Mouse (Mus musculus) MEL (cell line): Measurements from ENCODE around the gene Ccdc12. TPM values are rescaled to one million over a fixed set of nuclear protein-coding genes. Genes with fewer than 3 reads are reported as not detected.

ENCODE experiments used
- DNase-seq: peaks from one replicate; pipeline ENCODE4 v3.0.0; 2011; ENCODE audit warnings: low read depth, low spot score
- H3K27ac ChIP-seq: 2 replicates; pipeline ENCODE4 v1.5.1; 2012; ENCODE audit warnings: low read depth, mild to moderate bottlenecking, control low read depth, low read length, moderate library complexity; ENCODE audit not compliant: control insufficient read depth
- H3K27me3 ChIP-seq, 2 experiments: fragments of 150-350 bp in 1 of 2; sonication (generic) in 1 of 2; 2 replicates each; pipeline ENCODE4 v1.6.1; 2012; ENCODE audit warnings: low read length in 2 of 2, mild to moderate bottlenecking in 2 of 2, improper control_type of control experiment in 1 of 2, moderate library complexity in 1 of 2; ENCODE audit not compliant: insufficient read depth in 2 of 2, control insufficient read depth in 1 of 2
- H3K36me3 ChIP-seq, 2 experiments: 2 replicates each; pipeline ENCODE4 v1.6.1; 2012 to 2014; ENCODE audit warnings: low read length in 2 of 2, improper control_type of control experiment in 1 of 2, inconsistent platforms in 1 of 2, mild to moderate bottlenecking in 1 of 2; ENCODE audit not compliant: insufficient read depth in 2 of 2, control insufficient read depth in 1 of 2
- H3K4me1 ChIP-seq, 2 experiments: fragments of 150-350 bp in 1 of 2; sonication (generic) in 1 of 2; 2 replicates each; pipeline ENCODE4 v1.6.1; 2012; ENCODE audit warnings: low read length in 2 of 2, improper control_type of control experiment in 1 of 2, mild to moderate bottlenecking in 1 of 2; ENCODE audit not compliant: insufficient read depth in 2 of 2, control insufficient read depth in 1 of 2
- H3K4me3 ChIP-seq, 2 experiments: fragments of 150-350 bp in 1 of 2; sonication (generic) in 1 of 2; 2 replicates each; pipeline ENCODE4 v1.5.1; 2012; ENCODE audit warnings: low read depth in 2 of 2, low read length in 2 of 2, mild to moderate bottlenecking in 2 of 2, moderate library complexity in 2 of 2, control low read depth in 1 of 2, improper control_type of control experiment in 1 of 2; ENCODE audit not compliant: control insufficient read depth in 1 of 2, insufficient read depth in 1 of 2
- H3K79me2 ChIP-seq: 2 replicates; pipeline ENCODE4 v1.6.1; 2012; ENCODE audit warnings: mild to moderate bottlenecking, low read length, moderate library complexity; ENCODE audit not compliant: control insufficient read depth, poor library complexity, insufficient read depth
- H3K9ac ChIP-seq: 2 replicates; pipeline ENCODE4 v1.6.1; 2012; ENCODE audit warnings: low read depth, mild to moderate bottlenecking, control low read depth, low read length, moderate library complexity; ENCODE audit not compliant: control insufficient read depth, poor library complexity, severe bottlenecking
- H3K9me3 ChIP-seq: fragments of 150-350 bp; sonication (generic); replicated peaks from 2 replicates; pipeline ENCODE4 v1.6.1; 2012; ENCODE audit warnings: mild to moderate bottlenecking, low read length, improper control_type of control experiment, moderate library complexity; ENCODE audit not compliant: insufficient read depth
- CHD1 ChIP-seq: IDR thresholded peaks from 2 replicates; pipeline ENCODE4 v1.6.1; 2012; ENCODE audit warnings: low read depth, mild to moderate bottlenecking, inconsistent platforms, low read length, improper control_type of control experiment
- ELF1 ChIP-seq: IDR thresholded peaks from 2 replicates; pipeline ENCODE4 v1.6.1; 2014; ENCODE audit warnings: low read depth, mild to moderate bottlenecking, inconsistent platforms, low read length, improper control_type of control experiment, moderate library complexity
- EP300 ChIP-seq, 2 experiments: IDR thresholded peaks; 2 replicates each; pipeline ENCODE4 v1.6.1; 2011; ENCODE audit warnings: improper control_type of control experiment in 2 of 2, low read length in 2 of 2, low read depth in 1 of 2, mild to moderate bottlenecking in 1 of 2
- ETS1 ChIP-seq: IDR thresholded peaks from 2 replicates; pipeline ENCODE4 v1.6.1; 2012; ENCODE audit warnings: low read depth, mild to moderate bottlenecking, inconsistent platforms, low read length, improper control_type of control experiment, moderate library complexity
- GABPA ChIP-seq: IDR thresholded peaks from 2 replicates; pipeline ENCODE4 v1.6.1; 2012; ENCODE audit warnings: low read depth, mild to moderate bottlenecking, inconsistent platforms, low read length, improper control_type of control experiment, moderate library complexity
- GATA1 ChIP-seq: IDR thresholded peaks from 2 replicates; pipeline ENCODE4 v1.6.1; 2011; ENCODE audit warnings: low read depth, low read length, improper control_type of control experiment
- KAT2A ChIP-seq: conservative IDR thresholded peaks from 2 replicates; pipeline ENCODE4 v1.6.1; 2012; ENCODE audit warnings: low read depth, low read length, improper control_type of control experiment, inconsistent platforms
- MAFK ChIP-seq: IDR thresholded peaks from 2 replicates; pipeline ENCODE4 v1.6.1; 2011; ENCODE audit warnings: low read depth, mild to moderate bottlenecking, low read length, improper control_type of control experiment, borderline replicate concordance
- MAX ChIP-seq: IDR thresholded peaks from 2 replicates; pipeline ENCODE4 v1.6.1; 2011; ENCODE audit warnings: low read length, improper control_type of control experiment
- MAZ ChIP-seq: IDR thresholded peaks from 2 replicates; pipeline ENCODE4 v1.6.1; 2012; ENCODE audit warnings: low read depth, mild to moderate bottlenecking, inconsistent platforms, low read length, improper control_type of control experiment
- MYB ChIP-seq: IDR thresholded peaks from 2 replicates; pipeline ENCODE4 v1.6.1; 2011; ENCODE audit warnings: mild to moderate bottlenecking, low read depth, low read length, improper control_type of control experiment
- MYC ChIP-seq: IDR thresholded peaks from 2 replicates; pipeline ENCODE4 v1.6.1; 2011; ENCODE audit warnings: low read depth, mild to moderate bottlenecking, low read length, improper control_type of control experiment, moderate library complexity
- NELFE ChIP-seq: IDR thresholded peaks from 2 replicates; pipeline ENCODE4 v1.6.1; 2011; ENCODE audit warnings: low read depth, low read length, improper control_type of control experiment
- NRF1 ChIP-seq: IDR thresholded peaks from 2 replicates; pipeline ENCODE4 v1.6.1; 2014; ENCODE audit warnings: low read depth, mild to moderate bottlenecking, inconsistent platforms, low read length, improper control_type of control experiment, moderate library complexity; ENCODE audit not compliant: poor library complexity, insufficient read depth, severe bottlenecking
- POLR2A ChIP-seq, 2 experiments: IDR thresholded peaks; 2 replicates each; pipeline ENCODE4 v1.6.1; 2011 to 2012; ENCODE audit warnings: low read length in 2 of 2, mild to moderate bottlenecking in 2 of 2, control low read depth in 1 of 2, improper control_type of control experiment in 1 of 2, low read depth in 1 of 2, moderate library complexity in 1 of 2; ENCODE audit not compliant: control insufficient read depth in 1 of 2, insufficient read depth in 1 of 2, poor library complexity in 1 of 2
- POLR2AphosphoS5 ChIP-seq: IDR thresholded peaks from 2 replicates; pipeline ENCODE4 v1.6.1; 2012; ENCODE audit warnings: low read depth, borderline replicate concordance, mild to moderate bottlenecking, inconsistent platforms, low read length, moderate library complexity, mixed read lengths
- RAD21 ChIP-seq: IDR thresholded peaks from 2 replicates; pipeline ENCODE4 v1.6.1; 2011; ENCODE audit warnings: mild to moderate bottlenecking, low read depth, low read length, improper control_type of control experiment
- RCOR1 ChIP-seq: IDR thresholded peaks from 2 replicates; pipeline ENCODE4 v1.6.1; 2012; ENCODE audit warnings: low read depth, mild to moderate bottlenecking, inconsistent platforms, low read length, improper control_type of control experiment
- SIN3A ChIP-seq: IDR thresholded peaks from 2 replicates; pipeline ENCODE4 v1.6.1; 2012; ENCODE audit warnings: low read length, improper control_type of control experiment, inconsistent platforms
- SMC3 ChIP-seq: IDR thresholded peaks from 2 replicates; pipeline ENCODE4 v1.6.1; 2011; ENCODE audit warnings: low read depth, low read length, improper control_type of control experiment
- TBP ChIP-seq: IDR thresholded peaks from 2 replicates; pipeline ENCODE4 v1.8.0; 2011; ENCODE audit warnings: low read depth, low read length, improper control_type of control experiment
- TCF12 ChIP-seq: IDR thresholded peaks from 2 replicates; pipeline ENCODE4 v1.6.1; 2014; ENCODE audit warnings: low read depth, mild to moderate bottlenecking, inconsistent platforms, low read length, improper control_type of control experiment, moderate library complexity
- USF1 ChIP-seq: IDR thresholded peaks from 2 replicates; pipeline ENCODE4 v1.6.1; 2014; ENCODE audit warnings: low read depth, mild to moderate bottlenecking, inconsistent platforms, low read length, improper control_type of control experiment, moderate library complexity
- USF2 ChIP-seq, 2 experiments: IDR thresholded peaks; 2 replicates each; pipeline ENCODE4 v1.6.1; 2011 to 2012; ENCODE audit warnings: improper control_type of control experiment in 2 of 2, low read length in 2 of 2, borderline replicate concordance in 1 of 2, inconsistent platforms in 1 of 2, low read depth in 1 of 2, mild to moderate bottlenecking in 1 of 2; ENCODE audit not compliant: insufficient read depth in 1 of 2
- ZC3H11A ChIP-seq: IDR thresholded peaks from 2 replicates; pipeline ENCODE4 v1.6.1; 2012; ENCODE audit warnings: low read depth, mild to moderate bottlenecking, inconsistent platforms, low read length, improper control_type of control experiment
- ZMIZ1 ChIP-seq: IDR thresholded peaks from 2 replicates; pipeline ENCODE4 v1.6.1; 2012; ENCODE audit warnings: low read depth, mild to moderate bottlenecking, inconsistent platforms, low read length, improper control_type of control experiment, moderate library complexity
- ZNF384 ChIP-seq: IDR thresholded peaks from 2 replicates; pipeline ENCODE4 v1.6.1; 2012; ENCODE audit warnings: low read depth, mild to moderate bottlenecking, inconsistent platforms, low read length, improper control_type of control experiment
- polyA plus RNA-seq, 2 experiments: library from polyadenylated mRNA; stranded (reverse) in 1 of 2; unstranded in 1 of 2; fragments of >175 nt in 1 of 2; fragments of >200 nt in 1 of 2; gene quantifications; 2 replicates each; pipeline versions ENCODE4 v1.2.1 to v1.2.4; 2012; ENCODE audit warnings: low replicate concordance in 2 of 2, low read depth in 1 of 2; ENCODE audit not compliant: insufficient read length in 2 of 2, insufficient read depth in 1 of 2, missing spikeins in 1 of 2
- total RNA-seq: library from RNA; depleted of rRNA; stranded (reverse); fragments of 300-350 nt; gene quantifications from 2 replicates; pipeline ENCODE4 v1.2.3, GENCODE M21; 2012

The Ccdc12 gene
- total and polyA plus RNA-seq, 3 experiments = 112 to 129 TPM; not detected in 1

- Histone ChIP-seq H3K9ac (no peak overlapping the region), H3K36me3 (peaks cover 0 to 11% of the 10 kb centered on the region in 2 experiments; a peak in 2 of 4 replicates), H3K4me3 (no peak overlapping the region), H3K27me3 (no peaks in the 10 kb centered on the region), H3K4me1 (peaks cover 2 to 11% of the 10 kb centered on the region in 2 experiments), H3K79me2 (peaks cover 45% of the 10 kb centered on the region), H3K9me3 (no peaks in the 10 kb centered on the region), H3K27ac (no peak overlapping the region)
- TF ChIP-seq GATA1 (no peak), NRF1 (no peak), NELFE (no peak), EP300 (IDR thresholded peaks at IDR 0.05; ENCODE audit: low read depth in 1 of 2, low read length in 2 of 2) (no peak), USF2 (IDR thresholded peaks at IDR 0.05; ENCODE audit: borderline replicate concordance in 1 of 2, insufficient read depth in 1 of 2, low read depth in 1 of 2, low read length in 2 of 2) (no peak), POLR2AphosphoS5 (no peak), RAD21 (no peak), RCOR1 (no peak), USF1 (no peak), KAT2A (no peak), GABPA (no peak), ZC3H11A (no peak), MAFK (no peak), TCF12 (no peak), MAX (no peak), MAZ (no peak)
- no peak for DNase-seq
Observed at GRCm38 (mm10) chr9:110659521-110659920, 3.2 kb downstream of the Ccdc12 start.

- Histone ChIP-seq H3K79me2 (peaks cover 45% of the 10 kb centered on the region), H3K36me3 (peaks cover 0 to 13% of the 10 kb centered on the region in 2 experiments; a peak in 2 of 4 replicates), H3K4me3 (no peak overlapping the region), H3K27ac (no peak overlapping the region), H3K9ac (no peak overlapping the region), H3K9me3 (no peaks in the 10 kb centered on the region), H3K4me1 (peaks cover 5 to 9% of the 10 kb centered on the region in 2 experiments), H3K27me3 (no peaks in the 10 kb centered on the region)
- no peak for TF ChIP-seq TBP
- TF ChIP-seq MYB = no peak
- no peak for TF ChIP-seq ELF1
- no peak for TF ChIP-seq ZMIZ1
- TF ChIP-seq USF1 = no peak
- no peak for TF ChIP-seq SIN3A
- no peak for TF ChIP-seq KAT2A
- no peak for TF ChIP-seq ETS1
- no peak for TF ChIP-seq SMC3
- TF ChIP-seq POLR2A (IDR thresholded peaks at IDR 0.05; ENCODE audit: control insufficient read depth in 1 of 2, insufficient read depth in 1 of 2, low read depth in 1 of 2, low read length in 2 of 2, poor library complexity in 1 of 2) = no peak
- no peak for TF ChIP-seq MYC
- no peak for TF ChIP-seq ZNF384
- no peak for TF ChIP-seq EP300 (IDR thresholded peaks at IDR 0.05; ENCODE audit: low read depth in 1 of 2, low read length in 2 of 2)
- no peak for TF ChIP-seq GABPA
- no peak for TF ChIP-seq POLR2AphosphoS5
- TF ChIP-seq CHD1 = no peak
- no peak for TF ChIP-seq TCF12
- TF ChIP-seq MAZ = no peak
- no peak for DNase-seq
Observed at GRCm38 (mm10) chr9:110660208-110660607, 3.9 kb downstream of the Ccdc12 start.
